Mouse (Mus musculus): ENCODE measurements around the gene Cct7. TPM values are rescaled to one million over a fixed set of nuclear protein-coding genes. Genes with fewer than 3 reads are reported as not detected.
"Not testable (repeated sequence)": the region's sequence is repeated elsewhere in the genome, so short reads cannot be mapped to it uniquely, and the experiment has no call there.

The Cct7 gene
- total RNA-seq (2021), result 100 to 1,000 TPM; 194 to 207 TPM
- long read RNA-seq, experiment 1, transcript Cct7-201 (12 exons, 2,441 nt), result major isoform, 509 of 549 reads
- long read RNA-seq, experiment 1, partial matches to known transcripts, result 18 of 549 reads
- long read RNA-seq, experiment 1, other reads (novel, unspliced or antisense), result 22 of 549 reads
- long read RNA-seq, experiment 2, transcript Cct7-201 (12 exons, 2,441 nt), result major isoform, 210 of 241 reads
- long read RNA-seq, experiment 2, partial matches to known transcripts, result 26 of 241 reads
- long read RNA-seq, experiment 2, other reads (novel, unspliced or antisense), result 5 of 241 reads

DNA sequence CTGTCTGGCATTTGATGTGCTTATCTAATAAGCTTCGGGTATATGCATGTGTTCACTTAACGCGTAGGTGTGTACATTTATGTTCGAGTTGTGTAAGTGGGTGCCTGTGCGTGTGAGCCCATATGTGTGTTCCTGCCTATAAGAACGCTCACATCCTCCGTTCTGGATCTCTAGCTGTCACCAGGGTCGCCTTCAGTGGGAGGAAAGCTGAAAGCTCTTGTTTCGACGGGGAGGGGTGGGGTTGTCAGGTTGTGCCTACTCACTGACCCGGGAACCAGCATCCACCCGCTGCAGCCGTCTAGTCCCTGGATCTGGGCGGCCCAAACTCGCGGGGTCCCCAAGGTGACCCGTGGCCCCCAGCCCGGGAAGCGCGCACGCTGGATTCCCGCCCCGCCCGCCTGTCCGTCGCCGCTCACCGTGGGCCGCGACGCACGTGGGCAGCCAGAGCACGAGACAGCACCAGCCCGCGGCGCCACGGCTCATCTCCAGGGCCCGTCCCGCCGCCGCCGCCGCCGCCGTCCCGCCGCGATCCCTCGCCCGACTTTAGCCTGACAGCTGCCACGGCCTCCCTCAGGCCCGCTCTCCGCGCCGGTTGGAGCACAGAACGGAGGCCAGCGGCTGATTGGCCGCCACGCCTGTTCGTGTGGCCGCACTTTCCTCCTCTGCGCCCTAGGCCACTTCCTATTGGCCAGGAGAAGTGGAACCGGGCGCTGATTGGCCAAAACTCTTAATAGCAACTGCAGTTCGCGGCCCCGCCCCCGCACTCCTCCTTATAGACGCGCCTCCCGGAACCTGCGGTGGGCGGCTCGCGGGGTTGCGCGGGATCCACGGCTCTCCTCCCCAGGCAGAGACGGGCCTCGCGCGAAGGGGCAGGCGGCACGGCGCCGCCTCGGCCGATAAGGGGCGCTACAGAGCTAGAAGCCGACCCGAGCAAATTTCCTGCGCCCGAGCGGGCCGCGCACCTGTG lies at the start of gene Cct7:
Gene Cct7, plus strand, starts transcription at position 818 of the 967 bp plus-strand sequence.
- peak; percentile 99 for DNase-seq

GRCm38 (mm10) chr6:85402613-85403012 lies 48.7 kb upstream of the Cct7 start:
- DNase-seq, result no peak

DNA sequence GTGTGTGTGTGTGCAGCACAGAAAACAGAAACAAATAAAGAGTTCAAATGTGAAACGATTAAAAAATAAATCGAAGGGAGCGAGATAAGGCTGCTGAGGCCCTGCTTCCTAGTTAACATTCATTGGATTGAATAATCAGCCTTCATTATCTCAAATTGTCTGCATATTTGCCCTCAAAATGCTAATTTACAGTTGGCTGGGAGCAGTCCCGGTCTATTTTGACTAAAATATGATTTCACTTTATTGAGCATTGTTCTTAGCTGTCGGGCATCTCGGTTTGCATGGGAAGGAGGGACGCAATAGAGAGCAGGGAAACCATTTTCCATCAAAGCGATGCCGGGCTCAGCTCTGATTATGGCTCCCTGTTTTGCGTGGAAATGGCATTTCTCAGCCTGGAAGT lies 48.3 kb upstream of the Cct7 start:
- no peak for DNase-seq

GRCm38 (mm10) chr6:85409003-85409402 lies 42.3 kb upstream of the Cct7 start:
- peak; percentile 25 for DNase-seq

DNA sequence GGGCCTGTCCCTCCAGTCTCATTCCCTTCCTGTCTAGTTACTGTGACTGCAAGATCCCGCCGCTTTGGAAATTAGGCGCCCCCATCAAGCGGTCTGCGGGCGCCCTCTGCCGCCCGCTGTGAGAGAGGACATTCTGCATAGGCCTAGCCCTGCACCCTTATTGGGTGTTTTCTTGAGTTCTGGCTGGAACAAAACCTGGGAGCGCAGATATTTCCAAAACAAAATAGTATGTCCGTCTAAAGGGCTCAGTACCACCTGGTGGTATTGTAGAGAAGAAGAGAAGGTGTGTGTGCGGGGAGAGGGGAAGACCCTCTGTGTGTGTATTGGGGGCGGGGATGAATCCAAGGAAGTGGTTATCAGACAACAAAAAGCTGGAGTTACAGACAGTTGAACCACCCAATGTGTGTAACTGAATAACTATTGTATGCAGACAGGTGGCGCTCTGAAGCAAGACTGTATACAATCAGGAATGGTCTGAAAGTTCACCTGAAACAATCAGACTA lies 40.5 kb upstream of the Cct7 start:
- DNase-seq, result peak; percentile 78

- no peak for DNase-seq
Observed at GRCm38 (mm10) chr6:85415829-85416228, 35.5 kb upstream of the Cct7 start.

DNA sequence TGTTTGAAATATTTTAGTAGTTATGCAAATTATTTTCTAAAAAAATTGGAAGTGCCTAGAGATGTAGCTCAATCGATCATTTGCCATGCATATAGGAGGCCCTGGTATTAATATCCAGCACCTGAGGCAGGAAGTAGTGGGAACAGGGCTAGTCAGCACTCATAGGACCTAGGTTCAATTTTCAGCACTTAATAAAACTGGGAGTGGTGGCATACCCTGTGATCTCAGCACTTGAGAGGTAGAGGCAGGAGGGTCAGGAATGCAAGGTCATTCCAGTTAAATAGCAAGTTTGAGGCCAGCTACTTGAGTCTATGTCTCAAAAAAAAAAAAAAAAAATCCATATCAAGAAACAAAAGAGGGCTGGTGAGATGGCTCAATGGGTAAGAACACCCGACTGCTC lies 32.2 kb upstream of the Cct7 start:
- no peak for DNase-seq

DNA sequence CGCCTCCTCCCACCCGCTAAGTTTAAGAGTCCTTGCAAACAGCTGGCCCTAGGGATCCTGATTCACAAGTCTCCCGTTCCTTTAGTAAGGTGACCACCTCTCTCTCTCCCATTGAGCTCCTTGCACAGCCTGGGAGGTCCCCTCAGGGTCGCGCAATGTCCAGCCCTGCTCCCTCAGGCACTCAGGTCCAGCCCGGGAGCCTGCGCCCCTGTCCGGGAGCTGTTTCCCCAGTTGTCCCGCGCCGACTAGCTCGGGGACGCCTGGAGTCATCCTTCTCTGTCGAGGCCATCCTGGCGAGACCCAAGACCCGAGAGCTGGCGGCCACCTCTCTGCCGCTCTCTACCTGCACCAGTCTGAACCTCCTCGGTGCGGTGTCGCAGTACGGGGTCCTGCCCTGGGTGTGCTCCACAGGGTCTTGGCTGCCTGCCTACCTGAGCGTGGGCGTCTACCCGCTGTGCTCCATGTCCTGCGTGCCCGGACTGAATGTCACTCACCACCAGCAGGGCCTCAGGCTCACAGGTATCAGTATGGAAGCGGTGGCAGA lies 27.4 kb upstream of the Cct7 start, which contains the start of gene Noto:
Gene Noto, plus strand, starts transcription at position 51 of the 544 bp plus-strand sequence.
- DNase-seq, result no peak

DNA sequence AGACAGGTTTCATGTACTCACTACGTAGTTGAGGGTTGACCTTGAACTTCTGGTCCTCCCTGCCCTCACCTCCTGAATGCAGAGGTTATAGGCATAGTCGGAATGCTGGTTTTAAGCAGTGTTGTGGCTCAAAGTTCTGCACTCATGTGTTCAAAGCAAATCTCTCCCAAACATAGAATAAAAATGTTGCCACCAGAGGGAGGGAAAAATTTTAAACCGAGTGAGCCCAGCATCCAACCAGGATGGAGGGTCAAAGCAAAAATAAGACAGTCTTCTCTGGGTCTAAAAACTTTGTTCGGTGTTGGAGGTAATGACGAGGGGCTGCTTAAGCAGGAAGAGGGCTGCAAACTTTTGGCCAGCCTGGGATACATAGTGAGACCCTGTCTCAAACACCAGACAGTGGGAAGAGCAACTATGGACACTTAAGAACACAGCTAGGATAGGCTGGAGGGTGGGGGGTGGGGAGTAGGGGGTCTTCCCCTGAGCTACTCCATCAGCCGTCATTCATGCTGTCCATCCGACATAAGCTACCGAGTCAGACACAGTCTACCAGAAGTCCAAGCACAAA lies 20.0 kb upstream of the Cct7 start:
- DNase-seq, result no peak

GRCm38 (mm10) chr6:85431842-85432431 lies 19.4 kb upstream of the Cct7 start, which contains the start of gene Smyd5:
Smyd5 (plus strand) TSS chr6:85431989.
- peak; percentile 95 for DNase-seq

- no peak for DNase-seq
Observed at GRCm38 (mm10) chr6:85433865-85434264, 17.4 kb upstream of the Cct7 start.

GRCm38 (mm10) chr6:85436204-85436603 lies 15.1 kb upstream of the Cct7 start:
- no peak for DNase-seq

- DNase-seq, result no peak
Observed at GRCm38 (mm10) chr6:85436631-85437030, 14.7 kb upstream of the Cct7 start.

DNA sequence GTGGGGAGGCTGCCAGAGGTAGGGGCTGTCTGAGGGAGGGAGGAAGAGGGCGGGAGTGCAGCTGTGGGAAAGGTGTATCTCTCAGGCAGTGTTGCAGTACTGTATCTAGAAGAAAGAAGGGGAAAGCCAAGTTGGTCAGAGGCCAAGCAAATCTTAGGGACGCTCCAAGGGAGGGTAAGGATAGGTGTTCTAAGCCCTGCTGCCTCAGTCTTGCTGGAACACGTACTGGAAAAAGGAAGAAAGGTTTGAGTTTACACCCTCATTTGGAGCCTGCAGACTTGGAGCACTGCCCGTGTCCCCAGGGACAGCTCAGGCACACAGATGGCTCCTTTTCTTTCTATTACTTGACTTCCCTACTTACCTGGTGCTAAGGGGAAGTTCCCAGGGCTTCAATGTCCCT lies 10.2 kb upstream of the Cct7 start:
- peak; percentile 40 for DNase-seq

DNA sequence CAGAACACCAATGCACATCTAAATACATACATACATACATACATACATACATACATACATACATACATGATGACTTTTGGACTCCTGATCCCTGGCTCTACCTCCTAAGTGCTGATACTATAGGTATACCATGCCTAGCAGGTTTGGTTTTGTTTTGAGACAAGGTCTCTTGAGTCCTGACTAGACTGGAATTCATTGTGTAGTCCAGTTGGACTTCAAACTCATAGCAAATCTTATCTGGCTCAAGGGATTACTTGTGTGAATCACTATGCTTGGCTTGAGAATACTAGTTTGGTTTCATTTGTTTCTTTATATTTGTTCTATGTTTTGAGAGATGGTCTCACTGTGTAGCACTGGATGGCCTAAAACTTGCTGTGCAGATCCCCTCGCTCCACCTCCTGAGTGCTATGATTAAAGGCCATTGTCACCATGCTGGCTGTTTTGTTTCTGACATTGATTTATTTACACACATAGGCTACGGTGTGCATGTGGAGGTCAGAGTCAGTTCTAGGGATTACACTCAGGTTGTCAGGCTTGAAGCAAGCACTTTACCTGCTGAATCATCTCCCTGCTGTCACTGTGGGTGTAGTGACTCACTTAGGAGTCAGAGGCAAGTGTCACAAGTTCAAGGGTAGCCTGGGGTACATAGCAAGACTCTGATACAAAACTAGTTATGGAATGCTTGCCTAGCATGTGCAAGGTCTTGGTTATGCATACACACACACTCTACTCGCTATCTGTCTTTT lies 7.7 kb upstream of the Cct7 start:
- peak; percentile 22 for DNase-seq

GRCm38 (mm10) chr6:85444266-85444965 lies 6.9 kb upstream of the Cct7 start:
- DNase-seq, result no peak

GRCm38 (mm10) chr6:85445286-85445685 lies 6.0 kb upstream of the Cct7 start:
- DNase-seq, result no peak

DNA sequence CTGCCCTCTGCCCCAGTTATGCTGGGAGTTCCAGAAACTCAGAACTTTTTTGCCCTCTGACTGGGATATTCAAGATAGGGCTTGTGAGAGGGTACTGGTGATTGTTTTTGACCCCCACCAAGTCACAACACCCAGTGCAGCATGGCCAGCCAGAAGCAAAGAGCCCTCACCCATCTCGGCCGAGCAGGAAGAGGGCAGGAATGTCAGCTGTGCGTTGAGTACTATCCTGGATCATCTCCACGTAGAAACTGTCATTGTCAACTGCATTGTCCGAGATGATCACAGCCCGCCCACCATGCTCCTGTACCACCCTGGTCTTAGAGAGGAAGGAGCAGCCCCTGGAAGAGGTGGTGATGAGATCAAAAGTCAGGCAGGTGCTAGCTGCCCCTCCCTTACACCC lies 4.0 kb upstream of the Cct7 start:
- DNase-seq, result no peak

GRCm38 (mm10) chr6:85450140-85450539 lies 1.2 kb upstream of the Cct7 start:
- DNase-seq, result not testable (repeated sequence)

DNA sequence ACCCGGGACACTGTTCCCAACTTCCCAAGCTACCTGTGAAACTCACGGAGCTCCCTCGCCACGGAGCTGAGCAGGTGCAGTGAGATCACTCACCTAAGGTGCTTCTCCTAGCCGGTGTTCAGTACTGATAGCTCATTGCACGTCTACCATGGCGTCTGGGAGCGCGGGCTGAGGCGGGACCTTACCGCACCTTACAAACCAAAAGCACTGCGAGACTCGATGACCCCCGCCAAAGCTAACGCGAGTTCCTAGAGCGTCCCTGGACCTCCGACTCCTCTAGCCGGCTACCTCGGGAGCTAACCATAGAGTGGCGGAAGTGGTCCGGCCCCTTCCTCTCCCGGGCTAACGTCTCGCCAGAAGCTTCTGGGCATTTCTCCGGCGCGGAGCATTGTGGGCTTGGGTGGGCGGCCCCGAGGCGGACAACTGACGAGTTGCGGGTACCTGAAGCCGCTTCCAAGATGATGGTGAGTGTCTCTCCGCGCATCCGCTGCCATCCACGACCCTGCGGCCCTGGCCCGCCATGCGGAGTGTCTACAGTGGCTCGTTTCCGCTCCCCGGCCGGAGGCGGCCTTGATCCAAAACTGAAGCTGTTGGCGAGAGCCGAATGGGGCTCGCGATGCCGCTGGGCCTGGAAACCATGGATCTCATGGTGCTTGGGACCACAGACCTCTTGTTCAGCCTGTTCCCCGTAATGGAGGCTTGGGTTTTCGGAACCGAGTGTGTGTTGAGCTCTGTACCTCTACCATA lies 523 bp downstream of the Cct7 start, which contains the start of gene Pradc1:
Gene Pradc1, minus strand, starts transcription at position 307 of the 747 bp plus-strand sequence.
- peak; percentile 97 for DNase-seq
